ENCODE assay signal across 8 mouse cellular contexts in genomic region chr2:25054221-25055067, GRCm38 (mm10). TPM values are rescaled to one million over a fixed set of nuclear protein-coding genes. Genes with fewer than 3 reads are reported as not detected.
A peak's percentile ranks its signal among the peaks of the same experiment; 100 is the strongest.
DNase-seq lines count a peak whose midpoint lies in the region; ATAC-seq and TF ChIP-seq lines count a peak whose summit lies in the region.

TSS of gene Nsmf (plus strand) at chr2:25054355.

- no peaks in the 10 kb centered on the region for H3K36me3 ChIP-seq in ES-Bruce4 (ENCODE audit: control insufficient read depth, insufficient read depth, low read length, poor library complexity, severe bottlenecking)
- peaks cover 25% of the 10 kb centered on the region for H3K36me3 ChIP-seq in forebrain, embryonic 15.5 days

- no peaks in the 10 kb centered on the region for H3K4me1 ChIP-seq in ES-Bruce4 (ENCODE audit: control insufficient read depth, insufficient read depth, low read length)
- peaks cover 25% of the 10 kb centered on the region for H3K4me1 ChIP-seq in forebrain, embryonic 15.5 days
- H3K4me1 ChIP-seq in lung, adult 2 months (ENCODE audit: control insufficient read depth, insufficient read depth, low read length) = peaks cover 6% of the 10 kb centered on the region

- peak within 1 kb of the TSS; percentile 89 for H3K4me2 ChIP-seq in forebrain, embryonic 15.5 days (replicated peaks)

- peak within 1 kb of the TSS; percentile 59 for H3K4me3 ChIP-seq in ES-Bruce4 (ENCODE audit: low read depth, low read length)
- H3K4me3 ChIP-seq in forebrain, embryonic 15.5 days = peak within 1 kb of the TSS; percentile 80
- H3K4me3 ChIP-seq in lung, adult 2 months (replicated peaks; ENCODE audit: extremely low read depth, low read depth, low read length) = peak within 1 kb of the TSS; percentile 64

- TF ChIP-seq EP300 in ES-Bruce4 (IDR thresholded peaks at IDR 0.05; ENCODE audit: insufficient read depth, low read depth, low read length) = no peak

- H3K27me3 ChIP-seq in ES-Bruce4 (ENCODE audit: control insufficient read depth, insufficient read depth, low read length, poor library complexity, severe bottlenecking) = no peaks in the 10 kb centered on the region
- no peaks in the 10 kb centered on the region for H3K27me3 ChIP-seq in forebrain, embryonic 15.5 days

- no peaks in the 10 kb centered on the region for H3K9me3 ChIP-seq in ES-Bruce4 (replicated peaks; ENCODE audit: control insufficient read depth, insufficient read depth, low read length, poor library complexity, severe bottlenecking)
- H3K9me3 ChIP-seq in forebrain, embryonic 15.5 days = no peaks in the 10 kb centered on the region

- TF ChIP-seq CTCF in ES-Bruce4 (IDR thresholded peaks at IDR 0.05; ENCODE audit: low read depth, low read length) = no peak
- TF ChIP-seq CTCF in lung, adult 2 months (IDR thresholded peaks at IDR 0.05; ENCODE audit: insufficient read depth, low read length) = no peak

- no peak within 1 kb of the TSS for H3K27ac ChIP-seq in ES-Bruce4 (ENCODE audit: insufficient read depth, low read length)
- peak within 1 kb of the TSS; percentile 77 for H3K27ac ChIP-seq in forebrain, embryonic 15.5 days (replicated peaks)

- peak; percentile 83 for ATAC-seq in forebrain, embryonic 15.5 days (replicated peaks)
- ATAC-seq in neutrophil, adult 5-6 weeks (ENCODE audit: extremely low read depth, insufficient number of reproducible peaks, low FRiP score, poor library complexity, severe bottlenecking) = peak; percentile 47

- intact Hi-C loops in heart, postnatal 25 days (cut with DNase I) = no loop called here

- no peak for TF ChIP-seq POLR2A in ES-Bruce4 (IDR thresholded peaks at IDR 0.05; ENCODE audit: insufficient read depth, low read length)
- peak; percentile 64; the same call in 1 of the 2 replicates for TF ChIP-seq POLR2A in lung, adult 2 months (IDR thresholded peaks at IDR 0.05; ENCODE audit: borderline replicate concordance, extremely low read depth, low read depth, low read length)

- WGBS in forebrain, embryonic 15.5 days = 4% methylated on average over 47 of the region's 47 CpGs
- 3% methylated on average over 47 of the region's 47 CpGs for WGBS in lung, adult 2 months

- H3K9ac ChIP-seq in ES-Bruce4 (ENCODE audit: low read depth, poor library complexity, severe bottlenecking) = peak within 1 kb of the TSS; percentile 35; the same call in 1 of the 2 replicates
- H3K9ac ChIP-seq in forebrain, embryonic 15.5 days (replicated peaks) = peak within 1 kb of the TSS; percentile 83

- peak; percentile 77 for DNase-seq in cerebellum, adult 11 months
- peak; percentile 80 for DNase-seq in heart, postnatal 25 days (ENCODE audit: low spot score)
- DNase-seq in layer of hippocampus, adult 18-20 months (ENCODE audit: low spot score in 2 of 2) = peak; percentile 85 to 92
- peak; percentile 89 for DNase-seq in lung, adult 2 months
- DNase-seq in thymus, adult 18-20 months = peak; percentile 46 to 60

RNA-seq across cellular contexts. Expression of gene Nsmf, which starts in this region (rescaled TPM):
- polyA plus RNA-seq in ES-Bruce4 (2011; ENCODE audit: insufficient read depth, insufficient read length, low read depth, missing spikeins) = 11.3 and 14.9 TPM in 2 replicates
- 194 and 209 TPM in 2 replicates for polyA plus RNA-seq in forebrain, embryonic 15.5 days (2015; fragmentation: Nextera tagmentation; extraction: Ambion mirVana)
- 10 to 100 TPM; 19.8 to 21.2 TPM for total RNA-seq in heart, postnatal 25 days (2021)
- total RNA-seq in layer of hippocampus, adult 18-20 months (2021) = 100 to 1,000 TPM; 950 to 953 TPM
- polyA plus RNA-seq in lung, adult 2 months (2012; rRNA removed) = 124 and 135 TPM in 2 replicates
- 21.5 and 22.8 TPM in 2 replicates for total RNA-seq in neutrophil, adult 5-6 weeks (2017)

Comparison
In these comparisons a context has a peak if more than half of its experiments do, and no peak if none do; other contexts are left out.
1. RNA of gene Nsmf (total RNA-seq): 950 to 953 TPM in layer of hippocampus, adult 18-20 months; 21.5 to 22.8 TPM in neutrophil, adult 5-6 weeks and 19.8 to 21.2 TPM in heart, postnatal 25 days; every median in the first group is over 10 times any median in the second.
2. Peak in every context shown above with its lines, with median percentiles within 50 percentile points of each other: H3K4me3 ChIP-seq and DNase-seq.